Mouse (Mus musculus): ENCODE data around the gene Nova1. TPM values are rescaled to one million over a fixed set of nuclear protein-coding genes. Genes with fewer than 3 reads are reported as not detected.

Nova1 gene
- total RNA-seq (2023), result not detected

DNA sequence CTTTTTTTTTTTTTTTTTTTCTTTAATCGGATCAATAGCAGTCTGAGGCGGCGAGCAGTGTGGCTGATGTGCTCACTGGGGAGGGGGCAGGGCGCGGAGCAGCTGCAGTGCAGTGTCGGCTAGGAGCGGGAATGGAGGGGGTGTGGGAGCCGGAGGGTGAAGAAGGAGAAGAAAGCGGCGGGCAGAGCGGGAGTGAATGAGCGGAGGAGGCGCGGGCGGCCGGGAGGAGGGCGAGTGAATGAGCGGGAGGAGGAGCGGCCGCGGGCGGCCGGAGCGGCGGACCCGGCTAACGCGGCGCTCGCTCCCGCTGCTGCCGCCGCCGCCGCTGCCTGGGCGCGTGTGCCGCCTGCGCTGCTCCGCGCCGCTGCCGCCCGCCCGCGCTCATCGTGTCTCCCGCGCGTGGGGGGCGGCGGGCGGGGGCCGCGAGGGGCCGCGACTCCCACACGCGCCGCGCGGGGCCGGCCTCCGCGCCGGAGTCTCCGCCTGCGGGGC is at the start of gene Nova1:
TSS of gene Nova1 (minus strand) at position 74 of the 492 bp plus-strand sequence.

